ENCODE assay signal across 12 mouse cellular contexts in genomic region chr3:22121741-22122140, GRCm38 (mm10). TPM values are rescaled to one million over a fixed set of nuclear protein-coding genes. Genes with fewer than 3 reads are reported as not detected.
DNase-seq lines count a peak whose midpoint lies in the region; ATAC-seq lines count a peak whose summit lies in the region.
"Had no signal": no experiment of that assay in that cellular context is flagged by ENCODE, and none has a peak within 500 bp of the region (broad histone marks: within the 10 kb centered on the region; RNA-seq: fewer than 3 reads in every experiment).

No protein-coding gene starts in this region.

- WGBS in heart, embryonic 10.5 days, result 44% methylated on average over 3 of the region's 3 CpGs

- peak overlapping the region; percentile 72; the same call in 1 of the 2 replicates for H3K27ac ChIP-seq in heart, embryonic 10.5 days
- H3K27ac ChIP-seq: forebrain, embryonic 12.5 days; layer of hippocampus, adult 2 months; midbrain, embryonic 15.5 days had no signal

- intact Hi-C loops in left cerebral cortex, postnatal 4 days (cut with DNase I), result no loop called here

- no peak for DNase-seq in heart, embryonic 10.5 days (ENCODE audit: low spot score)
- DNase-seq in heart, adult 8-10 months (ENCODE audit: low spot score), result no peak
- peak; percentile 4 for DNase-seq in adrenal gland, postnatal 25 days
- peak; percentile 47 to 58 for DNase-seq in kidney, postnatal 36 days
- DNase-seq in lung, postnatal 10 days, result no peak
- no peak for DNase-seq in layer of hippocampus, adult 9-10 months (ENCODE audit: low spot score)
- no peak for DNase-seq in left cerebral cortex, postnatal 4 days
- DNase-seq: lung, embryonic 14.5 days had no signal

- no peaks in the 10 kb centered on the region for H3K36me3 ChIP-seq in heart, embryonic 10.5 days
- H3K36me3 ChIP-seq: forebrain, embryonic 12.5 days; midbrain, embryonic 15.5 days had no signal

- no peaks in the 10 kb centered on the region for H3K27me3 ChIP-seq in heart, embryonic 10.5 days (ENCODE audit: insufficient read depth, poor library complexity, severe bottlenecking)
- H3K27me3 ChIP-seq: forebrain, embryonic 12.5 days; midbrain, embryonic 15.5 days had no signal

- H3K4me1 ChIP-seq in heart, embryonic 10.5 days, result peaks cover 43% of the 10 kb centered on the region

- no peak overlapping the region for H3K4me3 ChIP-seq in heart, embryonic 10.5 days
- H3K4me3 ChIP-seq: forebrain, embryonic 12.5 days; layer of hippocampus, adult 2 months; midbrain, embryonic 15.5 days had no signal

- H3K9me3 ChIP-seq in heart, embryonic 10.5 days, result no peaks in the 10 kb centered on the region
- H3K9me3 ChIP-seq: forebrain, embryonic 12.5 days; midbrain, embryonic 15.5 days had no signal

- peak; percentile 30 for ATAC-seq in CD4-positive, CD25-positive, alpha-beta regulatory T cell, adult 4 months
- ATAC-seq: midbrain, embryonic 15.5 days had no signal

RNA-seq across cellular contexts. Expression of gene Tbl1xr1, which starts 45.3 kb away (rescaled TPM):
- 17.7 and 18.7 TPM in 2 replicates for polyA plus RNA-seq in heart, embryonic 10.5 days (2016; fragmentation: Nextera tagmentation; extraction: Ambion mirVana)
- 10 to 100 TPM; 65.0 to 75.4 (median 69.2) TPM for total RNA-seq in heart, adult 8-10 months (2022)
- 10 to 100 TPM; 21.6 to 25.6 TPM for polyA plus RNA-seq in CD4-positive, CD25-positive, alpha-beta regulatory T cell, adult 4 months (2017; shearing (Covaris generic))
- total RNA-seq in adrenal gland, postnatal 25 days (2021), result 66.3 and 122 TPM in 2 replicates
- total RNA-seq in left cerebral cortex, postnatal 4 days (2021), result 100 to 1,000 TPM; 104 to 122 TPM

Comparison
In these comparisons a context has a peak if more than half of its experiments do, and no peak if none do; other contexts are left out.
1. DNase-seq: peak in adrenal gland, postnatal 25 days (single experiment) and kidney, postnatal 36 days (2 of 2); none in heart, embryonic 10.5 days (single experiment), heart, adult 8-10 months (single experiment), lung, postnatal 10 days (single experiment), layer of hippocampus, adult 9-10 months (single experiment) and left cerebral cortex, postnatal 4 days (single experiment).